8 mouse cellular contexts compared by ENCODE assay signal in genomic region chr2:32175508-32175907, GRCm38 (mm10). TPM values are rescaled to one million over a fixed set of nuclear protein-coding genes. Genes with fewer than 3 reads are reported as not detected.
DNase-seq lines count a peak whose midpoint lies in the region; ATAC-seq and TF ChIP-seq lines count a peak whose summit lies in the region.

No protein-coding gene starts in this region.

- H3K9me3 ChIP-seq in kidney, postnatal 0 days (replicated peaks; ENCODE audit: low read length), result no peaks in the 10 kb centered on the region
- H3K9me3 ChIP-seq in embryonic facial prominence, embryonic 15.5 days (replicated peaks), result no peaks in the 10 kb centered on the region
- H3K9me3 ChIP-seq in hindbrain, embryonic 16.5 days (ENCODE audit: control insufficient read depth, low read length), result no peaks in the 10 kb centered on the region
- H3K9me3 ChIP-seq in neural tube, embryonic 12.5 days, result no peaks in the 10 kb centered on the region

- peak overlapping the region; percentile 85 for H3K27ac ChIP-seq in kidney, postnatal 0 days
- H3K27ac ChIP-seq in embryonic facial prominence, embryonic 15.5 days (replicated peaks), result peak overlapping the region; percentile 85
- peak overlapping the region; percentile 86 for H3K27ac ChIP-seq in hindbrain, embryonic 16.5 days (ENCODE audit: low read depth, low read length)
- peak overlapping the region; percentile 81; the same call in 1 of the 2 replicates for H3K27ac ChIP-seq in neural tube, embryonic 12.5 days

- no peaks in the 10 kb centered on the region for H3K36me3 ChIP-seq in kidney, postnatal 0 days (ENCODE audit: insufficient read depth, low read length)
- H3K36me3 ChIP-seq in embryonic facial prominence, embryonic 15.5 days, result no peaks in the 10 kb centered on the region
- H3K36me3 ChIP-seq in hindbrain, embryonic 16.5 days (ENCODE audit: control insufficient read depth, insufficient read depth, low read length), result no peaks in the 10 kb centered on the region
- no peaks in the 10 kb centered on the region for H3K36me3 ChIP-seq in neural tube, embryonic 12.5 days

- H3K4me3 ChIP-seq in kidney, postnatal 0 days (replicated peaks; ENCODE audit: low read depth, low read length), result no peak overlapping the region
- H3K4me3 ChIP-seq in embryonic facial prominence, embryonic 15.5 days (replicated peaks), result no peak overlapping the region
- H3K4me3 ChIP-seq in hindbrain, embryonic 16.5 days (ENCODE audit: low read length), result no peak overlapping the region
- H3K4me3 ChIP-seq in neural tube, embryonic 12.5 days, result no peak overlapping the region

- no peak overlapping the region for H3K4me2 ChIP-seq in kidney, postnatal 0 days (ENCODE audit: low read length)
- peak overlapping the region; percentile 26 for H3K4me2 ChIP-seq in embryonic facial prominence, embryonic 15.5 days (replicated peaks)
- peak overlapping the region; percentile 31; the same call in 1 of the 2 replicates for H3K4me2 ChIP-seq in hindbrain, embryonic 16.5 days (ENCODE audit: low read length)
- peak overlapping the region; percentile 49 for H3K4me2 ChIP-seq in neural tube, embryonic 12.5 days (replicated peaks)

- no peak for TF ChIP-seq CTCF in kidney, postnatal 0 days (IDR thresholded peaks at IDR 0.05; ENCODE audit: low read depth)

- DNase-seq in kidney, postnatal 0 days (ENCODE audit: low spot score), result no peak
- DNase-seq in kidney, postnatal 14 days, result no peak
- DNase-seq in retina, embryonic 14.5 days (ENCODE audit: low spot score), result no peak
- DNase-seq in thymus, postnatal 10 days (ENCODE audit: low spot score in 2 of 2), result no peak
- no peak for DNase-seq in embryo, embryonic 10.5 days (ENCODE audit: low spot score)

- no peak for ATAC-seq in kidney, postnatal 0 days (replicated peaks; ENCODE audit: low FRiP score, low read depth)
- ATAC-seq in embryonic facial prominence, embryonic 15.5 days (ENCODE audit: insufficient number of reproducible peaks, low FRiP score, low TSS enrichment, low read depth), result no peak
- ATAC-seq in hindbrain, embryonic 16.5 days, result no peak
- no peak; the same call in 1 of the 2 replicates for ATAC-seq in neural tube, embryonic 12.5 days (ENCODE audit: low FRiP score, low read depth)

- H3K27me3 ChIP-seq in kidney, postnatal 0 days (ENCODE audit: insufficient read depth, low read length), result no peaks in the 10 kb centered on the region
- no peaks in the 10 kb centered on the region for H3K27me3 ChIP-seq in embryonic facial prominence, embryonic 15.5 days
- no peaks in the 10 kb centered on the region for H3K27me3 ChIP-seq in hindbrain, embryonic 16.5 days (replicated peaks; ENCODE audit: control insufficient read depth, insufficient read depth, low read length)
- H3K27me3 ChIP-seq in neural tube, embryonic 12.5 days (replicated peaks), result no peaks in the 10 kb centered on the region

- WGBS in kidney, postnatal 0 days, result 92% methylated on average over 6 of the region's 6 CpGs
- 83% methylated on average over 6 of the region's 6 CpGs for WGBS in embryonic facial prominence, embryonic 15.5 days
- 89% methylated on average over 6 of the region's 6 CpGs for WGBS in hindbrain, embryonic 16.5 days
- 94% methylated on average over 6 of the region's 6 CpGs for WGBS in neural tube, embryonic 12.5 days

- peaks cover 48% of the 10 kb centered on the region for H3K4me1 ChIP-seq in kidney, postnatal 0 days (replicated peaks; ENCODE audit: insufficient read depth, low read length)
- peaks cover 71% of the 10 kb centered on the region for H3K4me1 ChIP-seq in embryonic facial prominence, embryonic 15.5 days
- H3K4me1 ChIP-seq in hindbrain, embryonic 16.5 days (ENCODE audit: control insufficient read depth, insufficient read depth, low read depth, low read length), result peaks cover 55% of the 10 kb centered on the region
- H3K4me1 ChIP-seq in neural tube, embryonic 12.5 days, result peaks cover 55% of the 10 kb centered on the region

- peak overlapping the region; percentile 28 for H3K9ac ChIP-seq in kidney, postnatal 0 days (ENCODE audit: low read depth, low read length)
- H3K9ac ChIP-seq in embryonic facial prominence, embryonic 15.5 days, result no peak overlapping the region
- peak overlapping the region; percentile 42 for H3K9ac ChIP-seq in hindbrain, embryonic 16.5 days (ENCODE audit: low read depth, low read length)
- H3K9ac ChIP-seq in neural tube, embryonic 12.5 days, result peak overlapping the region; percentile 33; the same call in 1 of the 2 replicates

RNA-seq across cellular contexts. Expression of gene Prrc2b, which starts 24.6 kb away (rescaled TPM):
- 31.4 and 33.8 TPM in 2 replicates for polyA plus RNA-seq in kidney, postnatal 0 days (2015; fragmentation: Nextera tagmentation; extraction: Ambion mirVana)
- 54.0 and 56.2 TPM in 2 replicates for polyA plus RNA-seq in embryonic facial prominence, embryonic 15.5 days (2015; fragmentation: Nextera tagmentation; extraction: Ambion mirVana)
- polyA plus RNA-seq in hindbrain, embryonic 16.5 days (2015; fragmentation: Nextera tagmentation; extraction: Ambion mirVana), result 49.7 and 66.2 TPM in 2 replicates
- 89.7 and 106 TPM in 2 replicates for polyA plus RNA-seq in neural tube, embryonic 12.5 days (2016; fragmentation: Nextera tagmentation; extraction: Ambion mirVana)
